In genomic region chr12:70719255-70719654, GRCm38 (mm10) we compare ENCODE assay signal across 14 mouse cellular contexts.
DNase-seq lines count a peak whose midpoint lies in the region; ATAC-seq and TF ChIP-seq lines count a peak whose summit lies in the region.
"Had no signal": no experiment of that assay in that cellular context is flagged by ENCODE, and none has a peak within 500 bp of the region (broad histone marks: within the 10 kb centered on the region; RNA-seq: fewer than 3 reads in every experiment).

No protein-coding gene starts in this region.

- no peak for TF ChIP-seq CTCF in hindbrain, postnatal 0 days (IDR thresholded peaks at IDR 0.05; ENCODE audit: low read depth)
- no peak for TF ChIP-seq CTCF in midbrain, postnatal 0 days (IDR thresholded peaks at IDR 0.05)

- ATAC-seq in hindbrain, postnatal 0 days = no peak
- no peak for ATAC-seq in hindbrain, embryonic 12.5 days (ENCODE audit: low FRiP score)
- no peak; the same call in 1 of the 2 replicates for ATAC-seq in midbrain, postnatal 0 days (ENCODE audit: low FRiP score)
- no peak for ATAC-seq in midbrain, embryonic 15.5 days (replicated peaks)
- ATAC-seq: forebrain, embryonic 14.5 days had no signal

- H3K9me3 ChIP-seq in hindbrain, postnatal 0 days (ENCODE audit: low read length) = no peaks in the 10 kb centered on the region
- no peaks in the 10 kb centered on the region for H3K9me3 ChIP-seq in hindbrain, embryonic 12.5 days (replicated peaks)
- no peaks in the 10 kb centered on the region for H3K9me3 ChIP-seq in midbrain, postnatal 0 days (ENCODE audit: low read length)
- no peaks in the 10 kb centered on the region for H3K9me3 ChIP-seq in midbrain, embryonic 15.5 days
- H3K9me3 ChIP-seq: liver, embryonic 15.5 days had no signal

- no peaks in the 10 kb centered on the region for H3K4me1 ChIP-seq in hindbrain, postnatal 0 days (ENCODE audit: insufficient read depth, low read length)
- H3K4me1 ChIP-seq in hindbrain, embryonic 12.5 days = peaks cover 2% of the 10 kb centered on the region
- H3K4me1 ChIP-seq in midbrain, postnatal 0 days (ENCODE audit: insufficient read depth, low read length) = 0 out of 2 replicates have a peak, but pooled peaks cover 3% of the 10 kb centered on the region
- peaks cover 9% of the 10 kb centered on the region for H3K4me1 ChIP-seq in midbrain, embryonic 15.5 days
- H3K4me1 ChIP-seq: liver, embryonic 15.5 days had no signal

- DNase-seq in cerebellum, postnatal 25 days = peak; percentile 12 to 33
- no peak for DNase-seq in cerebellum, adult 8-10 months
- peak; percentile 57 for DNase-seq in hindbrain, postnatal 0 days (ENCODE audit: low spot score)
- peak; percentile 30 for DNase-seq in midbrain, postnatal 0 days (ENCODE audit: low spot score)
- no peak for DNase-seq in gastrocnemius, adult 18-20 months (ENCODE audit: low spot score)
- DNase-seq in testis, postnatal 14 days (ENCODE audit: low spot score) = no peak
- DNase-seq: B cell, adult 2 months; cerebellum, adult 18-20 months; gastrocnemius, postnatal 14 days; kidney, adult 18-20 months had no signal

- no peaks in the 10 kb centered on the region for H3K27me3 ChIP-seq in hindbrain, postnatal 0 days (ENCODE audit: insufficient read depth, low read length)
- H3K27me3 ChIP-seq in hindbrain, embryonic 12.5 days = no peaks in the 10 kb centered on the region
- no peaks in the 10 kb centered on the region for H3K27me3 ChIP-seq in midbrain, postnatal 0 days (ENCODE audit: insufficient read depth, low read length)
- no peaks in the 10 kb centered on the region for H3K27me3 ChIP-seq in midbrain, embryonic 15.5 days (replicated peaks)
- H3K27me3 ChIP-seq: liver, embryonic 15.5 days had no signal

- WGBS in hindbrain, postnatal 0 days = 48% methylated on average over 4 of the region's 4 CpGs
- WGBS in hindbrain, embryonic 12.5 days = 83% methylated on average over 4 of the region's 4 CpGs
- WGBS in midbrain, postnatal 0 days = 64% methylated on average over 4 of the region's 4 CpGs
- WGBS in midbrain, embryonic 15.5 days = 81% methylated on average over 4 of the region's 4 CpGs

- H3K27ac ChIP-seq in hindbrain, postnatal 0 days = peak overlapping the region; percentile 5; the same call in 1 of the 2 replicates
- no peak overlapping the region for H3K27ac ChIP-seq in hindbrain, embryonic 12.5 days
- H3K27ac ChIP-seq in midbrain, postnatal 0 days (ENCODE audit: low read depth, low read length) = 0 out of 2 replicates have a peak overlapping the region, but pooled peaks have one; percentile 26
- H3K27ac ChIP-seq in midbrain, embryonic 15.5 days = no peak overlapping the region
- H3K27ac ChIP-seq: liver, embryonic 15.5 days had no signal

- no peak overlapping the region for H3K4me2 ChIP-seq in hindbrain, postnatal 0 days (ENCODE audit: low read depth, low read length)
- H3K4me2 ChIP-seq in hindbrain, embryonic 12.5 days (replicated peaks) = no peak overlapping the region
- H3K4me2 ChIP-seq in midbrain, postnatal 0 days (ENCODE audit: low read depth, low read length, poor library complexity, severe bottlenecking) = no peak overlapping the region
- H3K4me2 ChIP-seq in midbrain, embryonic 15.5 days = no peak overlapping the region
- H3K4me2 ChIP-seq: liver, embryonic 15.5 days had no signal

- H3K4me3 ChIP-seq in hindbrain, postnatal 0 days (ENCODE audit: low read length) = no peak overlapping the region
- no peak overlapping the region for H3K4me3 ChIP-seq in hindbrain, embryonic 12.5 days
- no peak overlapping the region for H3K4me3 ChIP-seq in midbrain, postnatal 0 days (ENCODE audit: low read depth, low read length)
- H3K4me3 ChIP-seq in midbrain, embryonic 15.5 days = no peak overlapping the region
- H3K4me3 ChIP-seq: liver, embryonic 15.5 days had no signal

- H3K9ac ChIP-seq in hindbrain, postnatal 0 days (replicated peaks; ENCODE audit: low read length) = no peak overlapping the region
- H3K9ac ChIP-seq in hindbrain, embryonic 12.5 days = no peak overlapping the region
- H3K9ac ChIP-seq in midbrain, postnatal 0 days (replicated peaks; ENCODE audit: low read length, poor library complexity, severe bottlenecking) = no peak overlapping the region
- no peak overlapping the region for H3K9ac ChIP-seq in midbrain, embryonic 15.5 days
- H3K9ac ChIP-seq: liver, embryonic 15.5 days had no signal

- no peaks in the 10 kb centered on the region for H3K36me3 ChIP-seq in hindbrain, postnatal 0 days (ENCODE audit: insufficient read depth, low read length)
- H3K36me3 ChIP-seq in hindbrain, embryonic 12.5 days = no peaks in the 10 kb centered on the region
- no peaks in the 10 kb centered on the region for H3K36me3 ChIP-seq in midbrain, postnatal 0 days (ENCODE audit: insufficient read depth, low read length)
- H3K36me3 ChIP-seq in midbrain, embryonic 15.5 days (replicated peaks) = no peaks in the 10 kb centered on the region
- H3K36me3 ChIP-seq: liver, embryonic 15.5 days had no signal

Comparison
In these comparisons a context has a peak if more than half of its experiments do, and no peak if none do; other contexts are left out.
1. DNase-seq: peak in cerebellum, postnatal 25 days (2 of 2), hindbrain, postnatal 0 days (single experiment) and midbrain, postnatal 0 days (single experiment); none in cerebellum, adult 8-10 months (single experiment), gastrocnemius, adult 18-20 months (single experiment) and testis, postnatal 14 days (single experiment).
2. H3K27ac ChIP-seq: peak in hindbrain, postnatal 0 days (single experiment) and midbrain, postnatal 0 days (single experiment); none in hindbrain, embryonic 12.5 days (single experiment) and midbrain, embryonic 15.5 days (single experiment).